Mouse (Mus musculus): ENCODE results near the gene Panx3. TPM values are rescaled to one million over a fixed set of nuclear protein-coding genes. Genes with fewer than 3 reads are reported as not detected.

Gene Panx3
- polyA plus RNA-seq, 1 experiment from 2014 or later = 0.08 TPM

GRCm38 (mm10) chr9:37653836-37654235 lies 15.2 kb downstream of the Panx3 start:
- DNase-seq (ENCODE audit: low spot score) (no peak), ATAC-seq (replicated peaks; ENCODE audit: insufficient number of reproducible peaks, low FRiP score, low TSS enrichment, low read depth) (no peak)
- H3K27me3 ChIP-seq (ENCODE audit: control insufficient read depth, insufficient read depth, low read length) = no peaks in the 10 kb centered on the region
- H3K4me2 ChIP-seq (ENCODE audit: low read depth, low read length) = no peak overlapping the region
- H3K4me1 ChIP-seq (ENCODE audit: control insufficient read depth, insufficient read depth, low read length) = no peaks in the 10 kb centered on the region
- H3K27ac ChIP-seq (replicated peaks; ENCODE audit: low read depth, low read length) = no peak overlapping the region
- no peak overlapping the region for H3K4me3 ChIP-seq (ENCODE audit: low read depth, low read length)
- WGBS = 83% methylated on average over 5 of the region's 5 CpGs
- H3K36me3 ChIP-seq (replicated peaks; ENCODE audit: control insufficient read depth, insufficient read depth, low read depth, low read length) = peaks cover 18% of the 10 kb centered on the region
- no peak overlapping the region for H3K9ac ChIP-seq (replicated peaks; ENCODE audit: low read length)
- H3K9me3 ChIP-seq (replicated peaks; ENCODE audit: control insufficient read depth, low read length) = no peaks in the 10 kb centered on the region

GRCm38 (mm10) chr9:37650639-37651038 lies 18.4 kb downstream of the Panx3 start:
- no peak for DNase-seq (ENCODE audit: low spot score)

DNA sequence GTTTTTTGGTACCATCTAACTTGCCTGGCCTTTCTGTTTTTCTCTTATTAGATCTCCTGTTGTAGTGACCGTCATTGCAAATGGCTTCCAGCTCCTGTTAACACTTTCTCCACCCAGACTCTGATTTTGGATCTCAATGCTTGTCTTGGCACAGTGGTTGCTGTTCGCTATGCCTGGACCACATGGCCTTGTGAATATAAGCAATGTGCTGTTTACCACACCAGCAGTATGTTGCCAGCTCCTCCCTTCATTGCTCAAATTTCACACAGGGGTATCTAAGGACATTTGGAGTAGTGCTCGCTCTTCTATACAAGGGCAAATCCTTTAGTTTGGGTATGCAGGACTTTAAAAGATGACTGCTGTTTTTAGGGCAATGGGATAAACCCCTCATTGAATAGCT lies 22.8 kb downstream of the Panx3 start:
- no peak overlapping the region for H3K4me3 ChIP-seq (ENCODE audit: low read depth, low read length)
- 85% methylated on average over 3 of the region's 3 CpGs for WGBS
- no peak overlapping the region for H3K27ac ChIP-seq (replicated peaks; ENCODE audit: low read depth, low read length)
- H3K4me2 ChIP-seq (ENCODE audit: low read depth, low read length) = no peak overlapping the region
- no peak for ATAC-seq (replicated peaks; ENCODE audit: insufficient number of reproducible peaks, low FRiP score, low TSS enrichment, low read depth)
- no peak for DNase-seq (ENCODE audit: low spot score)
- peaks cover 16% of the 10 kb centered on the region for H3K36me3 ChIP-seq (replicated peaks; ENCODE audit: control insufficient read depth, insufficient read depth, low read depth, low read length)
- no peaks in the 10 kb centered on the region for H3K4me1 ChIP-seq (ENCODE audit: control insufficient read depth, insufficient read depth, low read length)
- no peaks in the 10 kb centered on the region for H3K9me3 ChIP-seq (replicated peaks; ENCODE audit: control insufficient read depth, low read length)
- no peaks in the 10 kb centered on the region for H3K27me3 ChIP-seq (ENCODE audit: control insufficient read depth, insufficient read depth, low read length)
- H3K9ac ChIP-seq (replicated peaks; ENCODE audit: low read length) = no peak overlapping the region

More at GRCm38 (mm10) chr9:37650639-37651038, 18.4 kb downstream of the Panx3 start:
- H3K27ac ChIP-seq (replicated peaks; ENCODE audit: low read depth, low read length) = no peak overlapping the region
- WGBS = 96% methylated on average over 5 of the region's 5 CpGs
- H3K9ac ChIP-seq (replicated peaks; ENCODE audit: low read length) = no peak overlapping the region
- H3K36me3 ChIP-seq (replicated peaks; ENCODE audit: control insufficient read depth, insufficient read depth, low read depth, low read length) = peaks cover 18% of the 10 kb centered on the region
- H3K27me3 ChIP-seq (ENCODE audit: control insufficient read depth, insufficient read depth, low read length) = no peaks in the 10 kb centered on the region
- H3K4me3 ChIP-seq (ENCODE audit: low read depth, low read length) = no peak overlapping the region
- no peaks in the 10 kb centered on the region for H3K9me3 ChIP-seq (replicated peaks; ENCODE audit: control insufficient read depth, low read length)
- no peak for ATAC-seq (replicated peaks; ENCODE audit: insufficient number of reproducible peaks, low FRiP score, low TSS enrichment, low read depth)
- no peak overlapping the region for H3K4me2 ChIP-seq (ENCODE audit: low read depth, low read length)
- no peaks in the 10 kb centered on the region for H3K4me1 ChIP-seq (ENCODE audit: control insufficient read depth, insufficient read depth, low read length)

DNA sequence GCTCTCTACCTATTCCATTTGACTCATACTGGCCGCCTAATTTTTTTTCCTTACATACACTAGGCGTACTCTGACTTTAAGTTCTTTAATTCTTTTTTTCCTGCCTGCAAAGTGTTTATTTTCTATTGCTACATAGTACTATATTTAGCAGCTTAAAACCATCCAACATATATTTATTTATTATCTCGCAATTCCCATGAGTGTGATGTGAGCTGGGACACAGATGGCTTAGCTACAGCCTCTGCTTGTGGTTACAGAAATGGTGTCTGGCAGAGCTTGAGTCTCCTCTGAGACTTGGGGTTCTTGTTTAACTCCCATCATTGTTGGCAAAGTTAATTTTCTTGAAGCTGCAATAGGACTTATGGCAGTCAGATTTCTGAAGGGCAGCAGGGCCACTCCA lies 30.3 kb downstream of the Panx3 start:
- ATAC-seq (replicated peaks; ENCODE audit: insufficient number of reproducible peaks, low FRiP score, low TSS enrichment, low read depth) (no peak), DNase-seq (ENCODE audit: low spot score) (no peak)
- Histone ChIP-seq H3K4me1 (ENCODE audit: control insufficient read depth, insufficient read depth, low read length) (no peaks in the 10 kb centered on the region), H3K4me3 (ENCODE audit: low read depth, low read length) (no peak overlapping the region), H3K4me2 (ENCODE audit: low read depth, low read length) (no peak overlapping the region), H3K27ac (replicated peaks; ENCODE audit: low read depth, low read length) (no peak overlapping the region), H3K9me3 (replicated peaks; ENCODE audit: control insufficient read depth, low read length) (no peaks in the 10 kb centered on the region), H3K9ac (replicated peaks; ENCODE audit: low read length) (no peak overlapping the region), H3K36me3 (replicated peaks; ENCODE audit: control insufficient read depth, insufficient read depth, low read depth, low read length) (no peaks in the 10 kb centered on the region), H3K27me3 (ENCODE audit: control insufficient read depth, insufficient read depth, low read length) (no peaks in the 10 kb centered on the region)
- 80% methylated on average over 3 of the region's 3 CpGs for WGBS

GRCm38 (mm10) chr9:37636800-37637542 lies 32.1 kb downstream of the Panx3 start:
- DNase-seq (ENCODE audit: low spot score) (no peak), ATAC-seq (replicated peaks; ENCODE audit: insufficient number of reproducible peaks, low FRiP score, low TSS enrichment, low read depth) (no peak)
- 68% methylated on average over 6 of the region's 6 CpGs for WGBS
- Histone ChIP-seq H3K4me1 (ENCODE audit: control insufficient read depth, insufficient read depth, low read length) (no peaks in the 10 kb centered on the region), H3K4me2 (ENCODE audit: low read depth, low read length) (no peak overlapping the region), H3K27ac (replicated peaks; ENCODE audit: low read depth, low read length) (no peak overlapping the region), H3K9me3 (replicated peaks; ENCODE audit: control insufficient read depth, low read length) (no peaks in the 10 kb centered on the region), H3K36me3 (replicated peaks; ENCODE audit: control insufficient read depth, insufficient read depth, low read depth, low read length) (no peaks in the 10 kb centered on the region), H3K4me3 (ENCODE audit: low read depth, low read length) (no peak overlapping the region), H3K27me3 (ENCODE audit: control insufficient read depth, insufficient read depth, low read length) (no peaks in the 10 kb centered on the region), H3K9ac (replicated peaks; ENCODE audit: low read length) (no peak overlapping the region)

DNA sequence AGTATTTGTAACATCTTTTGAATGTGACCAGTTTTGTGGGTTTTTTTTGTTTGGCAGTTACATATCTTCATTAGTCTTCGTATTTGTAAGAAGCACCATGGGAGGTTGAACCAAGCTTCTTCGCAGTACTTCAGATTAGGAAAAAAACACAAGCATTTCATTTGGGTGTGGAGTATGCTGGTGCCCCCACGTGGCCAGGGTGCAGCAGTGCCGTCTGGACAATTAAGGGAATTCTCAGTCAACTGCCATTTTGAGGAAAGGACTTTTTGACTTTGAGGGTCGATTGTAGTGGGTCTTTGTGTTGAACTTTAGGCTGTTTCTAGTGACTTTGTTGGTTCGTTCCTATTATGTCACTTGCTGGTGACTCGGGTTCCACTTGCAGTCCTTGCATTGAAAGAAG lies 32.7 kb downstream of the Panx3 start:
- no peaks in the 10 kb centered on the region for H3K27me3 ChIP-seq (ENCODE audit: control insufficient read depth, insufficient read depth, low read length)
- H3K36me3 ChIP-seq (replicated peaks; ENCODE audit: control insufficient read depth, insufficient read depth, low read depth, low read length) = no peaks in the 10 kb centered on the region
- no peak overlapping the region for H3K27ac ChIP-seq (replicated peaks; ENCODE audit: low read depth, low read length)
- H3K9ac ChIP-seq (replicated peaks; ENCODE audit: low read length) = no peak overlapping the region
- H3K4me1 ChIP-seq (ENCODE audit: control insufficient read depth, insufficient read depth, low read length) = no peaks in the 10 kb centered on the region
- H3K9me3 ChIP-seq (replicated peaks; ENCODE audit: control insufficient read depth, low read length) = no peaks in the 10 kb centered on the region
- H3K4me3 ChIP-seq (ENCODE audit: low read depth, low read length) = no peak overlapping the region
- WGBS = 21% methylated on average over 7 of the region's 7 CpGs
- DNase-seq (ENCODE audit: low spot score) (peak; percentile 66), ATAC-seq (replicated peaks; ENCODE audit: insufficient number of reproducible peaks, low FRiP score, low TSS enrichment, low read depth) (no peak)
- no peak overlapping the region for H3K4me2 ChIP-seq (ENCODE audit: low read depth, low read length)

- H3K36me3 ChIP-seq (replicated peaks; ENCODE audit: control insufficient read depth, insufficient read depth, low read depth, low read length) = no peaks in the 10 kb centered on the region
- H3K27me3 ChIP-seq (ENCODE audit: control insufficient read depth, insufficient read depth, low read length) = no peaks in the 10 kb centered on the region
- no peak overlapping the region for H3K9ac ChIP-seq (replicated peaks; ENCODE audit: low read length)
- 91% methylated on average over 3 of the region's 3 CpGs for WGBS
- no peak overlapping the region for H3K4me2 ChIP-seq (ENCODE audit: low read depth, low read length)
- ATAC-seq (replicated peaks; ENCODE audit: insufficient number of reproducible peaks, low FRiP score, low TSS enrichment, low read depth) = no peak
- no peaks in the 10 kb centered on the region for H3K9me3 ChIP-seq (replicated peaks; ENCODE audit: control insufficient read depth, low read length)
- H3K27ac ChIP-seq (replicated peaks; ENCODE audit: low read depth, low read length) = no peak overlapping the region
- no peak overlapping the region for H3K4me3 ChIP-seq (ENCODE audit: low read depth, low read length)
- H3K4me1 ChIP-seq (ENCODE audit: control insufficient read depth, insufficient read depth, low read length) = no peaks in the 10 kb centered on the region
- no peak for DNase-seq (ENCODE audit: low spot score)
Observed at GRCm38 (mm10) chr9:37634269-37634668, 34.8 kb downstream of the Panx3 start.

- no peak overlapping the region for H3K4me3 ChIP-seq (ENCODE audit: low read depth, low read length)
- no peak overlapping the region for H3K9ac ChIP-seq (replicated peaks; ENCODE audit: low read length)
- no peaks in the 10 kb centered on the region for H3K36me3 ChIP-seq (replicated peaks; ENCODE audit: control insufficient read depth, insufficient read depth, low read depth, low read length)
- ATAC-seq (replicated peaks; ENCODE audit: insufficient number of reproducible peaks, low FRiP score, low TSS enrichment, low read depth) (no peak), DNase-seq (ENCODE audit: low spot score) (no peak)
- WGBS = 83% methylated on average over 2 of the region's 2 CpGs
- H3K4me2 ChIP-seq (ENCODE audit: low read depth, low read length) = no peak overlapping the region
- H3K4me1 ChIP-seq (ENCODE audit: control insufficient read depth, insufficient read depth, low read length) = no peaks in the 10 kb centered on the region
- no peaks in the 10 kb centered on the region for H3K27me3 ChIP-seq (ENCODE audit: control insufficient read depth, insufficient read depth, low read length)
- H3K9me3 ChIP-seq (replicated peaks; ENCODE audit: control insufficient read depth, low read length) = no peaks in the 10 kb centered on the region
- no peak overlapping the region for H3K27ac ChIP-seq (replicated peaks; ENCODE audit: low read depth, low read length)
Observed at GRCm38 (mm10) chr9:37632305-37632704, 36.7 kb downstream of the Panx3 start.

Measured in embryonic facial prominence, embryonic 11.5 days (tissue).